Mouse (Mus musculus) ES-Bruce4 (cell line): Measurements from ENCODE around the gene Dazl.

Experiments
- EP300 ChIP-seq: IDR thresholded peaks from 2 replicates; pipeline ENCODE4 v1.6.1; 2011; ENCODE audit warnings: low read depth, low read length; ENCODE audit not compliant: insufficient read depth
- POLR2A ChIP-seq: IDR thresholded peaks from one replicate; pipeline ENCODE4 v1.8.1; 2011; ENCODE audit warnings: low read length; ENCODE audit not compliant: insufficient read depth

- TF ChIP-seq POLR2A (no peak), EP300 (no peak)
These were observed 14.7 kb upstream of the Dazl start for GRCm38 (mm10) chr17:50308059-50308647.
